Mouse (Mus musculus) cerebellum, adult 2 months (tissue): ENCODE results near the gene Plekhg1. TPM values are rescaled to one million over a fixed set of nuclear protein-coding genes. Genes with fewer than 3 reads are reported as not detected.

Experiments used
- DNase-seq, 2 experiments: peaks; one replicate each; pipeline ENCODE4 v3.0.0; 2021
- H3K27ac ChIP-seq: fragments of 200-500 bp; 2 replicates; pipeline ENCODE4 v1.5.1; 2012; ENCODE audit warnings: low read length, control low read depth, inconsistent platforms; ENCODE audit not compliant: insufficient read depth
- H3K27me3 ChIP-seq: fragments of 200-500 bp; 2 replicates; pipeline ENCODE4 v1.6.1; 2012; ENCODE audit warnings: inconsistent platforms, mild to moderate bottlenecking, low read length, moderate library complexity; ENCODE audit not compliant: control insufficient read depth, insufficient read depth
- H3K4me1 ChIP-seq: fragments of 200-500 bp; 2 replicates; pipeline ENCODE4 v1.6.1; 2011; ENCODE audit warnings: low read length; ENCODE audit not compliant: control insufficient read depth, insufficient read depth
- H3K4me3 ChIP-seq: fragments of 200-500 bp; replicated peaks from 2 replicates; pipeline ENCODE3; 2011; ENCODE audit warnings: mild to moderate bottlenecking, low read depth, low read length, control low read depth; ENCODE audit not compliant: insufficient read depth
- CTCF ChIP-seq: fragments of 200-500 bp; IDR thresholded peaks from 2 replicates; pipeline ENCODE4 v1.5.1; 2011; ENCODE audit warnings: low read depth, mild to moderate bottlenecking, control low read depth, low read length, moderate library complexity, borderline replicate concordance; ENCODE audit not compliant: insufficient read depth
- POLR2A ChIP-seq: fragments of 200-500 bp; IDR thresholded peaks from 2 replicates; pipeline ENCODE4 v1.6.1; 2011; ENCODE audit warnings: low read length, control low read depth, borderline replicate concordance; ENCODE audit not compliant: insufficient read depth
- WGBS: fragments of 180-500 bp; shearing (Covaris S2); methylation state at CpG from one replicate; pipeline ENCODE4 v1.1.7; 2018; 5-methylcytosine and 5-hydroxymethylcytosine counted together
- polyA plus RNA-seq: library from polyadenylated mRNA; depleted of rRNA; stranded (reverse); fragments of >200 nt; gene quantifications from 2 replicates; pipeline ENCODE4 v1.2.3, GENCODE M21; 2012

The Plekhg1 gene
- polyA plus RNA-seq, 1 experiment: 9.5 TPM

GRCm38 (mm10) chr10:3905747-3906146 is 165.6 kb downstream of the Plekhg1 start:
- TF ChIP-seq CTCF: no peak
- no peak for TF ChIP-seq POLR2A

DNA sequence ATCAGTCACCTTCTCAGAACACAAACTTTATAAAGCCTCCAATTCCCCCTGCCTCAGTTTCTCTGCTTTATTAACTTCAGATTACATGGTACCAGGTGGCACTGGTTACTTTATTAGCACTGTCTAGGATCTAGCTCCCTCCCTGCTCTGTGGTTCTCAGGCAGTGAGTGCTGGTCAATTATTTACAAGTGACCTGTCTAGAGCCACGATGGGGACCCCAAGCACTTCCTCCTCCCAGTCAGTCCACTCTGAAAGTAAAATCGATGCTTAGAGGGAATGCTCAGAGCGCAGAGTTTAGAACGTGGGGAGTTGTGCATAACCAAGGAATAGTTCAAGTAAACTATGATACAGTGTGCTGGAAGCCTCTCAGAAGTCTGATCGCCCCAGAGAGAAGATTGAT is 173.9 kb downstream of the Plekhg1 start:
- 83% methylated on average over 5 of the region's 5 CpGs for WGBS
- TF ChIP-seq CTCF (no peak), POLR2A (no peak)
- no peak overlapping the region for H3K4me3 ChIP-seq
- no peak for DNase-seq
- H3K27ac ChIP-seq: no peak overlapping the region
- no peaks in the 10 kb centered on the region for H3K4me1 ChIP-seq
- H3K27me3 ChIP-seq: no peaks in the 10 kb centered on the region

More at GRCm38 (mm10) chr10:3905747-3906146, 165.6 kb downstream of the Plekhg1 start:
- no peak overlapping the region for H3K4me3 ChIP-seq
- no peak overlapping the region for H3K27ac ChIP-seq
- 38% methylated on average over 3 of the region's 3 CpGs for WGBS
- H3K27me3 ChIP-seq: no peaks in the 10 kb centered on the region
- no peak for DNase-seq
- no peaks in the 10 kb centered on the region for H3K4me1 ChIP-seq

- WGBS: 46% methylated on average over 20 of the region's 20 CpGs
- Histone ChIP-seq H3K27ac (no peak overlapping the region), H3K4me1 (no peaks in the 10 kb centered on the region), H3K4me3 (no peak overlapping the region), H3K27me3 (no peaks in the 10 kb centered on the region)
- DNase-seq: no peak
- TF ChIP-seq CTCF (no peak), POLR2A (no peak)
Observed at GRCm38 (mm10) chr10:3920368-3921152, 180.4 kb downstream of the Plekhg1 start.

DNA sequence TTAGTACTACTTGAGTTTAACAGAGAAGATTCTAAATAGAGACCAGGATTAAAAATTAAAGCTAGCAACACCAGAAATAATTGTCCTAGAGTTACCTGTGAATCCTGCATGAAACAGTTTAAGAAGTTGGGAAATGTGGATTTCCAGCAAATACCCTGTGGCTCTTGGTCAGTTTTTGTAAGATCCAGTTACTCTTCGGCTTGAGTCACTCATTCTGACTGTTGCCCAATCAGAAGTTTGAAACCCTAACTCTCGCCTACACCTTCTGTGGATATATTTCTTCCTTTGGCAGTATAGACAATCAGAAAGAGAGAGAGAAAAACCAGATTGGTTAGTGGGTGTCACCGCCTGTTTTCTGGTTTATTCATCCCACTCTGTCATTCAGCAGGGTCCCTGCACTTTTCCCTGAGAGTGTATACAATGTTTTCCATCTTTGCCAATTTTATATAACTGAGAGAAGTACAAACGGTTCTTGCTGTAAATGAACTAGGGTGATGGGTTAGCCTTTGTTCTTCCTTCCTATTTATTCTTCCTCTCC is 187.9 kb downstream of the Plekhg1 start:
- WGBS: 87% methylated on average over 4 of the region's 4 CpGs
- Histone ChIP-seq H3K27ac (no peak overlapping the region), H3K27me3 (no peaks in the 10 kb centered on the region), H3K4me3 (no peak overlapping the region), H3K4me1 (no peaks in the 10 kb centered on the region)
- TF ChIP-seq POLR2A (no peak), CTCF (no peak)
- DNase-seq: no peak

- peak in 1 of 2 experiments; percentile 22 for DNase-seq
- TF ChIP-seq CTCF (no peak), POLR2A (no peak)
- Histone ChIP-seq H3K27ac (no peak overlapping the region), H3K4me3 (no peak overlapping the region), H3K4me1 (no peaks in the 10 kb centered on the region), H3K27me3 (no peaks in the 10 kb centered on the region)
Observed at GRCm38 (mm10) chr10:3931831-3932230, 191.7 kb downstream of the Plekhg1 start.

DNA sequence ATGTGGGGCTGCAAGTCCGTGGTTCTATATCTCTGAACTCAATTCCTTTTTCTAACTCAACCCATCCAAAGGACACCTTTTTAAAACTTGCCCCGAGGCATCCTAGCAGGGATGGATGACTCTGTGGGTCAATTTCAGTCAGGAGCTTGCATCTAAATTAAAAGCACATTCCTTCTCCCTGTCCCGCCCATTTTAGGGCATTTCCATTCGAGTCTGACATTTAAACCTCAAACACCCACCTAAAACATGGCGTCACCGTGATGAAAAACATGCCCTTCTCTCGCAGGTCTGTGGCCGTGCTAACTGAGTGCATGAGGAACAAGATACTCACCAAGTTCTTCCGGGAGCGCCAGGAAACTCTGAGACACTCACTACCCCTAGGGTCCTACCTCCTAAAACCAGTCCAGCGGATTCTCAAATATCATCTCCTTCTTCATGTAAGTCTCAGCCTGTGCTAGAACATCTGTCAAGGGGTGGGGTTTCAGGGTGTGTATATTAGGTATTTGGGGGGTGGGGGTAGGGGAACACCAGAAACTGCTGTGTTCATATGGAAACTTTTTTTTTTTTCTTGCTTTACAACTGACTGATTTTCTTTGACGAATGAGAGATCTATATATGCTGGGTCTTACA is 193.3 kb downstream of the Plekhg1 start:
- 88% methylated on average over 12 of the region's 12 CpGs for whole genome bisulfite sequencing
- H3K4me3 ChIP-seq: no peak overlapping the region
- no peaks in the 10 kb centered on the region for H3K4me1 ChIP-seq
- no peak for DNase-seq
- no peak overlapping the region for H3K27ac ChIP-seq
- no peaks in the 10 kb centered on the region for H3K27me3 ChIP-seq
- TF ChIP-seq CTCF (no peak), POLR2A (no peak)

DNA sequence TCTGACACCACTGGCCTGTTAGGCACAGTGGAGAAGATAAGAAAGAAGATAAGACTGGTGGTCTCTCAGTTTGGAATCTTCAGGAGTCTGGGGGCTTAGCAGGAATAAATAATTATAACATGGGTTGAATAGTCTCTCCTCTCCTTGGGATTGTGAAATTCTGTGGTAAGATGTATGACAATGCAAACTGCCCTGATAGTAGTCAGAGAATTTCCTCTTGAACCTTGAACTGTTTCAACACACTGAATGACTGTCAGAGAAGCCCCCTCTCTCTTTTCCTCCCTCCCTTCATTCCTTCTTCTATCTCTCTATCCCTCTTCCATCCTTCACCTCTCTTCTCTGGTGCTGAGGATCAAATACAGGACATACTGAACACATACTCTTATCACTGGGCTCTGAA is 196.7 kb downstream of the Plekhg1 start:
- Histone ChIP-seq H3K4me3 (no peak overlapping the region), H3K27me3 (no peaks in the 10 kb centered on the region), H3K4me1 (no peaks in the 10 kb centered on the region), H3K27ac (no peak overlapping the region)
- TF ChIP-seq CTCF (no peak), POLR2A (no peak)
- DNase-seq: no peak

- 92% methylated on average over 11 of the region's 11 CpGs for WGBS
- no peak for DNase-seq
- no peaks in the 10 kb centered on the region for H3K4me1 ChIP-seq
- no peak overlapping the region for H3K27ac ChIP-seq
- no peaks in the 10 kb centered on the region for H3K27me3 ChIP-seq
- TF ChIP-seq POLR2A (no peak), CTCF (no peak)
- H3K4me3 ChIP-seq: no peak overlapping the region
Observed at GRCm38 (mm10) chr10:3939895-3940595, 199.9 kb downstream of the Plekhg1 start.
